Mouse (Mus musculus): ENCODE results near the gene Csrp1. TPM values are rescaled to one million over a fixed set of nuclear protein-coding genes. Genes with fewer than 3 reads are reported as not detected.

Csrp1 gene
- total and polyA plus RNA-seq, 3 experiments, result 0.05 to 0.38 TPM; not detected in 1

- H3K27me3 ChIP-seq (ENCODE audit: insufficient read depth, low read length), result peaks cover 14% of the 10 kb centered on the region
- H3K4me3 ChIP-seq (ENCODE audit: low read depth, low read length), result no peak overlapping the region
- no peak for ATAC-seq (ENCODE audit: extremely low read depth, insufficient number of reproducible peaks, low FRiP score, poor library complexity, severe bottlenecking)
- H3K36me3 ChIP-seq (replicated peaks), result no peaks in the 10 kb centered on the region
- no peak for DNase-seq (ENCODE audit: low spot score)
- H3K4me1 ChIP-seq (ENCODE audit: insufficient read depth, low read depth, low read length), result no peaks in the 10 kb centered on the region
- TF ChIP-seq TAL1 (conservative IDR thresholded peaks at IDR 0.05; ENCODE audit: low read depth, low read length) (no peak), POLR2AphosphoS5 (IDR thresholded peaks at IDR 0.05; ENCODE audit: insufficient replicate concordance, low read depth, low read length) (no peak), GATA1 (IDR thresholded peaks at IDR 0.05; ENCODE audit: borderline replicate concordance, low read length) (no peak), GATA2 (IDR thresholded peaks at IDR 0.05; ENCODE audit: borderline replicate concordance, low read depth, low read length) (no peak), CTCF (IDR thresholded peaks at IDR 0.05; ENCODE audit: low read depth, low read length) (no peak)
- no peaks in the 10 kb centered on the region for H3K9me3 ChIP-seq (replicated peaks)
These were observed 44.3 kb upstream of the Csrp1 start for GRCm38 (mm10) chr1:135675449-135676129.

GRCm38 (mm10) chr1:135676247-135676646 is 43.6 kb upstream of the Csrp1 start:
- Histone ChIP-seq H3K27me3 (ENCODE audit: insufficient read depth, low read length) (peaks cover 17% of the 10 kb centered on the region), H3K9me3 (replicated peaks) (no peaks in the 10 kb centered on the region), H3K4me3 (ENCODE audit: low read depth, low read length) (no peak overlapping the region), H3K4me1 (ENCODE audit: insufficient read depth, low read depth, low read length) (no peaks in the 10 kb centered on the region), H3K36me3 (replicated peaks) (no peaks in the 10 kb centered on the region)
- DNase-seq (ENCODE audit: low spot score), result no peak
- no peak for TF ChIP-seq TAL1 (conservative IDR thresholded peaks at IDR 0.05; ENCODE audit: low read depth, low read length)
- no peak for ATAC-seq (ENCODE audit: extremely low read depth, insufficient number of reproducible peaks, low FRiP score, poor library complexity, severe bottlenecking)

DNA sequence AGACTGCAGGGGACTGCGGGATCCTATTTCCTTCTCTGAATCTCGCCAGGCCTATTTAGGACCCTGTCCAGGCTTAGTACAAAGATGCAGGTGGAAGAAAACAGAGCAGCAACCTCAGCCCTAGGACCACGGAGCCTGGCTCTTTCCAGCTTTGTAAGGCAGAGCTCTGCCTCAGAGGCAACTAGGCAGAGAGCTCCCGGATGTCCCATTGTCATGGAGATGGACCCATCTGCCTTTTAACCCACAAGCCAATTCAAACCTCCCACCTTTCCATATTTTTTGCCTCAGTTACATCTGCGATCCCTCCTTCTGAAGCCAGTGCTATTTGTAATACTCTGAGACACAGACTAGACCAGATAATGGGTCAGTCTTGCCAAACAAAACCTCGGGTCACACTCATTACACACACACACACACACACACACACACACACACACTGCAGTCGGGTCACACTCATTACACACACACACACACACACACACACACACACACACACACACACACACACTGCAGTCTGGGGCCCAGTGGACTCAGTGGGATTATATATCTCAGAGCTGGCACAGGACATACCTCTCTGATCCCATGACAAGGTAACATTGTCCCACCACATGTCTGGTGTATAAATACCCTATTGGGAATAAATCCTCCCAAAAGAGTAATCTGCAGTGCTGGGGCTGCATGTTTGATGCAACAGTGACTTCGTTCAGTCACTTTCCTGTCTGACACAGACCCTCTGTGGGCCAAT is 42.8 kb upstream of the Csrp1 start:
- no peaks in the 10 kb centered on the region for H3K9me3 ChIP-seq (replicated peaks)
- H3K27me3 ChIP-seq (ENCODE audit: insufficient read depth, low read length), result peaks cover 17% of the 10 kb centered on the region
- TF ChIP-seq POLR2AphosphoS5 (IDR thresholded peaks at IDR 0.05; ENCODE audit: insufficient replicate concordance, low read depth, low read length) (no peak), GATA1 (IDR thresholded peaks at IDR 0.05; ENCODE audit: borderline replicate concordance, low read length) (no peak), TAL1 (conservative IDR thresholded peaks at IDR 0.05; ENCODE audit: low read depth, low read length) (no peak), CTCF (IDR thresholded peaks at IDR 0.05; ENCODE audit: low read depth, low read length) (no peak), GATA2 (IDR thresholded peaks at IDR 0.05; ENCODE audit: borderline replicate concordance, low read depth, low read length) (no peak)

DNA sequence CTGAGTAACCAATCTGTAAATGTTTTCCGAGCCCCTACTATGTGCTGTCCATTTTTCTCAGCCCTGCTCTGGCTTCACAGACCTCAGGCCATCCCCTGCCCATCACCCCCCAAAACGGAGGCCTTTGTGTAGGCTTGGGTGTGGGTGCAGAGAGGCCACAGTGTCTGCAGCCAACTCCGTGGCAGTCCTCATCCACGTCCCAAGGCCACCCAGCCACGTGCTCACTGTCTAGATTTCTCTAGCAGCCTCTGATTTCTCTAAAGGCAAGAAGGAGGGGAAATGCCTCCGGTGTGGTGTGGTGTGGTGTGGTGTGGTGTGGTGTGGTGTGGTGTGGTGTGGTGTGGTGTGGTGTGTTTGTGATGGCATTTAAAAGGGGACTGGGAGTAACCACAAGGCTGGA is 41.7 kb upstream of the Csrp1 start:
- TF ChIP-seq GATA1 (IDR thresholded peaks at IDR 0.05; ENCODE audit: borderline replicate concordance, low read length), result no peak
- TF ChIP-seq GATA2 (IDR thresholded peaks at IDR 0.05; ENCODE audit: borderline replicate concordance, low read depth, low read length), result no peak
- no peak for TF ChIP-seq TAL1 (conservative IDR thresholded peaks at IDR 0.05; ENCODE audit: low read depth, low read length)
- TF ChIP-seq CTCF (IDR thresholded peaks at IDR 0.05; ENCODE audit: low read depth, low read length), result no peak
- no peak for TF ChIP-seq POLR2AphosphoS5 (IDR thresholded peaks at IDR 0.05; ENCODE audit: insufficient replicate concordance, low read depth, low read length)
- Histone ChIP-seq H3K9me3 (replicated peaks) (no peaks in the 10 kb centered on the region), H3K36me3 (replicated peaks) (no peaks in the 10 kb centered on the region), H3K4me1 (ENCODE audit: insufficient read depth, low read depth, low read length) (no peaks in the 10 kb centered on the region), H3K4me3 (ENCODE audit: low read depth, low read length) (no peak overlapping the region), H3K27me3 (ENCODE audit: insufficient read depth, low read length) (peaks cover 17% of the 10 kb centered on the region)
- no peak for DNase-seq (ENCODE audit: low spot score)
- no peak for ATAC-seq (ENCODE audit: extremely low read depth, insufficient number of reproducible peaks, low FRiP score, poor library complexity, severe bottlenecking)

More for the DNA sequence above, 42.8 kb upstream of the Csrp1 start:
- H3K36me3 ChIP-seq (replicated peaks), result no peaks in the 10 kb centered on the region
- ATAC-seq (ENCODE audit: extremely low read depth, insufficient number of reproducible peaks, low FRiP score, poor library complexity, severe bottlenecking) (no peak), DNase-seq (ENCODE audit: low spot score) (no peak)
- no peak overlapping the region for H3K4me3 ChIP-seq (ENCODE audit: low read depth, low read length)
- H3K4me1 ChIP-seq (ENCODE audit: insufficient read depth, low read depth, low read length), result no peaks in the 10 kb centered on the region

- H3K27me3 ChIP-seq (ENCODE audit: insufficient read depth, low read length), result peaks cover 16% of the 10 kb centered on the region
- no peaks in the 10 kb centered on the region for H3K9me3 ChIP-seq (replicated peaks)
- no peak for DNase-seq (ENCODE audit: low spot score)
- no peak overlapping the region for H3K4me3 ChIP-seq (ENCODE audit: low read depth, low read length)
- TF ChIP-seq TAL1 (conservative IDR thresholded peaks at IDR 0.05; ENCODE audit: low read depth, low read length), result no peak
- TF ChIP-seq POLR2AphosphoS5 (IDR thresholded peaks at IDR 0.05; ENCODE audit: insufficient replicate concordance, low read depth, low read length), result no peak
- TF ChIP-seq CTCF (IDR thresholded peaks at IDR 0.05; ENCODE audit: low read depth, low read length), result no peak
- TF ChIP-seq GATA2 (IDR thresholded peaks at IDR 0.05; ENCODE audit: borderline replicate concordance, low read depth, low read length), result no peak
- TF ChIP-seq GATA1 (IDR thresholded peaks at IDR 0.05; ENCODE audit: borderline replicate concordance, low read length), result no peak
- H3K36me3 ChIP-seq (replicated peaks), result no peaks in the 10 kb centered on the region
- ATAC-seq (ENCODE audit: extremely low read depth, insufficient number of reproducible peaks, low FRiP score, poor library complexity, severe bottlenecking), result no peak
- H3K4me1 ChIP-seq (ENCODE audit: insufficient read depth, low read depth, low read length), result no peaks in the 10 kb centered on the region
These were observed 39.1 kb upstream of the Csrp1 start for GRCm38 (mm10) chr1:135680716-135681115.

- ATAC-seq (ENCODE audit: extremely low read depth, insufficient number of reproducible peaks, low FRiP score, poor library complexity, severe bottlenecking), result no peak
- no peak for DNase-seq (ENCODE audit: low spot score)
These were observed 38.7 kb upstream of the Csrp1 start for GRCm38 (mm10) chr1:135681122-135681521.

More at GRCm38 (mm10) chr1:135681122-135681521, 38.7 kb upstream of the Csrp1 start:
- no peaks in the 10 kb centered on the region for H3K36me3 ChIP-seq (replicated peaks)
- H3K27me3 ChIP-seq (ENCODE audit: insufficient read depth, low read length), result peaks cover 15% of the 10 kb centered on the region
- H3K4me1 ChIP-seq (ENCODE audit: insufficient read depth, low read depth, low read length), result no peaks in the 10 kb centered on the region
- H3K4me3 ChIP-seq (ENCODE audit: low read depth, low read length), result no peak overlapping the region
- no peak for TF ChIP-seq POLR2AphosphoS5 (IDR thresholded peaks at IDR 0.05; ENCODE audit: insufficient replicate concordance, low read depth, low read length)
- no peak for TF ChIP-seq CTCF (IDR thresholded peaks at IDR 0.05; ENCODE audit: low read depth, low read length)
- TF ChIP-seq TAL1 (conservative IDR thresholded peaks at IDR 0.05; ENCODE audit: low read depth, low read length), result no peak
- TF ChIP-seq GATA1 (IDR thresholded peaks at IDR 0.05; ENCODE audit: borderline replicate concordance, low read length), result no peak
- no peak for TF ChIP-seq GATA2 (IDR thresholded peaks at IDR 0.05; ENCODE audit: borderline replicate concordance, low read depth, low read length)
- H3K9me3 ChIP-seq (replicated peaks), result no peaks in the 10 kb centered on the region
